Comparison of ENCODE assay signal across 9 mouse cellular contexts in genomic region chr6:104492490-104493431, GRCm38 (mm10). TPM values are rescaled to one million over a fixed set of nuclear protein-coding genes. Genes with fewer than 3 reads are reported as not detected.
DNase-seq lines count a peak whose midpoint lies in the region; ATAC-seq lines count a peak whose summit lies in the region.
"Had no signal": no experiment of that assay in that cellular context is flagged by ENCODE, and none has a peak within 500 bp of the region (broad histone marks: within the 10 kb centered on the region; RNA-seq: fewer than 3 reads in every experiment).

TSS of gene Cntn6 (plus strand) at chr6:104492790.

- H3K4me3 ChIP-seq in heart, embryonic 13.5 days, result 0 out of 2 replicates have a peak within 1 kb of the TSS, but pooled peaks have one; percentile 6
- H3K4me3 ChIP-seq in embryonic facial prominence, embryonic 11.5 days (ENCODE audit: low read depth, low read length), result no peak within 1 kb of the TSS
- H3K4me3 ChIP-seq in intestine, embryonic 16.5 days (ENCODE audit: low read length), result peak within 1 kb of the TSS; percentile 1; the same call in 1 of the 2 replicates
- peak within 1 kb of the TSS; percentile 42 for H3K4me3 ChIP-seq in midbrain, embryonic 13.5 days (replicated peaks)
- H3K4me3 ChIP-seq: lung, embryonic 15.5 days had no signal

- H3K36me3 ChIP-seq in heart, embryonic 13.5 days, result no peaks in the 10 kb centered on the region
- no peaks in the 10 kb centered on the region for H3K36me3 ChIP-seq in embryonic facial prominence, embryonic 11.5 days (replicated peaks; ENCODE audit: control insufficient read depth, insufficient read depth, low read depth, low read length)
- H3K36me3 ChIP-seq in intestine, embryonic 16.5 days (ENCODE audit: control insufficient read depth, insufficient read depth, low read length), result no peaks in the 10 kb centered on the region
- no peaks in the 10 kb centered on the region for H3K36me3 ChIP-seq in midbrain, embryonic 13.5 days
- H3K36me3 ChIP-seq: lung, embryonic 15.5 days had no signal

- no peak for ATAC-seq in heart, embryonic 13.5 days (ENCODE audit: extremely low read depth, insufficient number of reproducible peaks, low FRiP score, low TSS enrichment)
- peak; percentile 91 for ATAC-seq in embryonic facial prominence, embryonic 11.5 days (replicated peaks; ENCODE audit: insufficient number of reproducible peaks, low FRiP score, low TSS enrichment, low read depth)
- ATAC-seq in intestine, embryonic 16.5 days, result no peak
- ATAC-seq in midbrain, embryonic 13.5 days, result peak; percentile 94

- peak within 1 kb of the TSS; percentile 36 for H3K4me2 ChIP-seq in heart, embryonic 13.5 days
- peak within 1 kb of the TSS; percentile 27 for H3K4me2 ChIP-seq in embryonic facial prominence, embryonic 11.5 days (ENCODE audit: low read depth, low read length)
- peak within 1 kb of the TSS; percentile 25; the same call in 1 of the 2 replicates for H3K4me2 ChIP-seq in intestine, embryonic 16.5 days (ENCODE audit: low read depth, low read length)
- peak within 1 kb of the TSS; percentile 62 for H3K4me2 ChIP-seq in midbrain, embryonic 13.5 days (replicated peaks)
- H3K4me2 ChIP-seq: lung, embryonic 15.5 days had no signal

- H3K9ac ChIP-seq in heart, embryonic 13.5 days, result no peak within 1 kb of the TSS
- H3K9ac ChIP-seq in embryonic facial prominence, embryonic 11.5 days (replicated peaks; ENCODE audit: low read length), result no peak within 1 kb of the TSS
- H3K9ac ChIP-seq in intestine, embryonic 16.5 days (ENCODE audit: low read depth, low read length), result no peak within 1 kb of the TSS
- peak within 1 kb of the TSS; percentile 62 for H3K9ac ChIP-seq in midbrain, embryonic 13.5 days (replicated peaks)
- H3K9ac ChIP-seq: lung, embryonic 15.5 days had no signal

- H3K4me1 ChIP-seq in heart, embryonic 13.5 days, result no peaks in the 10 kb centered on the region
- no peaks in the 10 kb centered on the region for H3K4me1 ChIP-seq in embryonic facial prominence, embryonic 11.5 days (ENCODE audit: control insufficient read depth, insufficient read depth, low read length)
- H3K4me1 ChIP-seq in intestine, embryonic 16.5 days (ENCODE audit: control insufficient read depth, insufficient read depth, low read length), result no peaks in the 10 kb centered on the region
- peaks cover 20% of the 10 kb centered on the region for H3K4me1 ChIP-seq in midbrain, embryonic 13.5 days (replicated peaks)
- H3K4me1 ChIP-seq: lung, embryonic 15.5 days had no signal

- intact Hi-C loops in heart, postnatal 25 days (cut with DNase I), result no loop called here

- WGBS in heart, embryonic 13.5 days, result 58% methylated on average over 11 of the region's 11 CpGs
- WGBS in embryonic facial prominence, embryonic 11.5 days, result 37% methylated on average over 11 of the region's 11 CpGs
- 49% methylated on average over 11 of the region's 11 CpGs for WGBS in intestine, embryonic 16.5 days
- 3% methylated on average over 11 of the region's 11 CpGs for WGBS in midbrain, embryonic 13.5 days

- H3K27ac ChIP-seq in heart, embryonic 13.5 days (replicated peaks), result no peak within 1 kb of the TSS
- no peak within 1 kb of the TSS for H3K27ac ChIP-seq in embryonic facial prominence, embryonic 11.5 days (replicated peaks; ENCODE audit: low read depth, low read length)
- H3K27ac ChIP-seq in intestine, embryonic 16.5 days (ENCODE audit: low read length), result no peak within 1 kb of the TSS
- H3K27ac ChIP-seq in midbrain, embryonic 13.5 days, result peak within 1 kb of the TSS; percentile 81
- H3K27ac ChIP-seq: lung, embryonic 15.5 days had no signal

- H3K9me3 ChIP-seq in heart, embryonic 13.5 days, result no peaks in the 10 kb centered on the region
- no peaks in the 10 kb centered on the region for H3K9me3 ChIP-seq in embryonic facial prominence, embryonic 11.5 days (replicated peaks; ENCODE audit: control insufficient read depth, low read length)
- no peaks in the 10 kb centered on the region for H3K9me3 ChIP-seq in intestine, embryonic 16.5 days (ENCODE audit: control insufficient read depth, low read length)
- no peaks in the 10 kb centered on the region for H3K9me3 ChIP-seq in midbrain, embryonic 13.5 days
- H3K9me3 ChIP-seq: lung, embryonic 15.5 days had no signal

- H3K27me3 ChIP-seq in heart, embryonic 13.5 days (replicated peaks), result no peaks in the 10 kb centered on the region
- H3K27me3 ChIP-seq in embryonic facial prominence, embryonic 11.5 days (ENCODE audit: control insufficient read depth, insufficient read depth, low read length), result no peaks in the 10 kb centered on the region
- H3K27me3 ChIP-seq in intestine, embryonic 16.5 days (replicated peaks; ENCODE audit: control insufficient read depth, insufficient read depth, low read length), result no peaks in the 10 kb centered on the region
- no peaks in the 10 kb centered on the region for H3K27me3 ChIP-seq in midbrain, embryonic 13.5 days
- H3K27me3 ChIP-seq: lung, embryonic 15.5 days had no signal

- no peak for DNase-seq in heart, postnatal 25 days (ENCODE audit: low spot score)
- peak; percentile 38 for DNase-seq in embryonic facial prominence, embryonic 11.5 days (ENCODE audit: low spot score)
- no peak for DNase-seq in adipocyte (ENCODE audit: low spot score)
- no peak for DNase-seq in natural killer cell, adult 2 months (ENCODE audit: low spot score in 2 of 2)
- no peak for DNase-seq in gastrocnemius, adult 18-20 months (ENCODE audit: low spot score)

RNA-seq across cellular contexts. Expression of gene Cntn6, which starts in this region (rescaled TPM):
- polyA plus RNA-seq in heart, embryonic 13.5 days (2015; fragmentation: Nextera tagmentation; extraction: Ambion mirVana), result 0.28 and 0.42 TPM in 2 replicates
- not detected for total RNA-seq in heart, postnatal 25 days (2021)
- polyA plus RNA-seq in embryonic facial prominence, embryonic 11.5 days (2014; fragmentation: Nextera tagmentation; extraction: Ambion mirVana), result 1.2 and 1.9 TPM in 2 replicates
- 0.39 and 0.51 TPM in 2 replicates for polyA plus RNA-seq in intestine, embryonic 16.5 days (2015; fragmentation: Nextera tagmentation; extraction: Ambion mirVana)
- 5.1 and 5.8 TPM in 2 replicates for polyA plus RNA-seq in midbrain, embryonic 13.5 days (2015; fragmentation: Nextera tagmentation; extraction: Ambion mirVana)
- not detected for total RNA-seq in gastrocnemius, adult 18-20 months (2021)

Comparison
In these comparisons a context has a peak if more than half of its experiments do, and no peak if none do; other contexts are left out.
1. ATAC-seq: peak in embryonic facial prominence, embryonic 11.5 days (single experiment) and midbrain, embryonic 13.5 days (single experiment); none in heart, embryonic 13.5 days (single experiment) and intestine, embryonic 16.5 days (single experiment).
2. Peak in every context shown above with its lines, with median percentiles within 50 percentile points of each other: H3K4me2 ChIP-seq.